Comparison of ENCODE assay signal across 19 mouse cellular contexts in the genomic region with DNA sequence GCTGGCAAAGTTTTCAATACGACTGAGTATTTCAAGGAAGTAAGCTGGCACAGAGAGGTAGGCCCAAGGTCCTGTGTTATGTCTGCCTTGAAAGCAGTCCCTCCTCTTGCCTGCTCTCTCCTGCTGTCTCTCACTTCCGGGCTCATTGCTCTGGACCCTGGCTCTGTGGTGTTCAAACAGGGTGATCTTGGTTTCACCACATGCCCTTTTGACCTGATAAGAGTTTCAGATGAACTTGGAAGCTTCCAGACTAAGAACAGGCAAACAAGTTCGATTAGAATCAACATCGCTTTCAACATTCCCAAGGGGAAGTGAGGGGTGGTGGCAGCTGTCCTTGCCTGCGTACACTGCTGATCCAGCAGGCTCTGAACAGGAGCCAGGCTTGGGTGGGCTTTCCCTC. TPM values are rescaled to one million over a fixed set of nuclear protein-coding genes. Genes with fewer than 3 reads are reported as not detected.
A peak's percentile ranks its signal among the peaks of the same experiment; 100 is the strongest.
DNase-seq lines count a peak whose midpoint lies in the region; ATAC-seq and TF ChIP-seq lines count a peak whose summit lies in the region.
"Had no signal": no experiment of that assay in that cellular context is flagged by ENCODE, and none has a peak within 500 bp of the region (broad histone marks: within the 10 kb centered on the region; RNA-seq: fewer than 3 reads in every experiment).

No protein-coding gene starts in this region.

- ATAC-seq in lung, embryonic 16.5 days (ENCODE audit: low read depth): peak; percentile 47; the same call in 1 of the 2 replicates
- peak; percentile 81 for ATAC-seq in liver, embryonic 15.5 days (ENCODE audit: insufficient read depth)
- ATAC-seq in stomach, embryonic 16.5 days (ENCODE audit: insufficient read depth, low FRiP score): peak; percentile 52
- no peak for ATAC-seq in midbrain, embryonic 11.5 days (ENCODE audit: low FRiP score)
- no peak for ATAC-seq in midbrain, postnatal 0 days (ENCODE audit: low FRiP score)
- ATAC-seq: forebrain, embryonic 14.5 days; hindbrain, postnatal 0 days; midbrain, embryonic 15.5 days had no signal

- no peak for TF ChIP-seq POLR2A in lung, adult 2 months (IDR thresholded peaks at IDR 0.05; ENCODE audit: borderline replicate concordance, extremely low read depth, low read depth, low read length)

- no peak overlapping the region for H3K4me3 ChIP-seq in lung, embryonic 16.5 days (ENCODE audit: low read length)
- H3K4me3 ChIP-seq in lung, adult 2 months (replicated peaks; ENCODE audit: extremely low read depth, low read depth, low read length): no peak overlapping the region
- H3K4me3 ChIP-seq in liver, embryonic 15.5 days (replicated peaks): peak overlapping the region; percentile 37
- peak overlapping the region; percentile 35 for H3K4me3 ChIP-seq in stomach, embryonic 16.5 days (replicated peaks; ENCODE audit: low read length)
- no peak overlapping the region for H3K4me3 ChIP-seq in midbrain, embryonic 11.5 days (ENCODE audit: low read depth, low read length)
- no peak overlapping the region for H3K4me3 ChIP-seq in midbrain, postnatal 0 days (ENCODE audit: low read depth, low read length)
- H3K4me3 ChIP-seq: embryonic facial prominence, embryonic 10.5 days; heart, embryonic 10.5 days; hindbrain, embryonic 10.5 days; limb, embryonic 12.5 days; midbrain, embryonic 15.5 days had no signal

- no peaks in the 10 kb centered on the region for H3K27me3 ChIP-seq in lung, embryonic 16.5 days (ENCODE audit: control insufficient read depth, insufficient read depth, low read depth, low read length)
- H3K27me3 ChIP-seq in liver, embryonic 15.5 days: no peaks in the 10 kb centered on the region
- H3K27me3 ChIP-seq in stomach, embryonic 16.5 days (ENCODE audit: control insufficient read depth, insufficient read depth, low read length): no peaks in the 10 kb centered on the region
- H3K27me3 ChIP-seq in midbrain, embryonic 11.5 days (ENCODE audit: control insufficient read depth, insufficient read depth, low read length): no peaks in the 10 kb centered on the region
- no peaks in the 10 kb centered on the region for H3K27me3 ChIP-seq in midbrain, postnatal 0 days (ENCODE audit: insufficient read depth, low read length)
- H3K27me3 ChIP-seq: limb, embryonic 12.5 days; midbrain, embryonic 15.5 days had no signal

- no peak for TF ChIP-seq CTCF in lung, adult 2 months (IDR thresholded peaks at IDR 0.05; ENCODE audit: insufficient read depth, low read length)
- TF ChIP-seq CTCF in midbrain, postnatal 0 days (IDR thresholded peaks at IDR 0.05): no peak

- no peak for DNase-seq in lung, adult 2 months
- DNase-seq in liver: peak; percentile 29
- DNase-seq in midbrain, embryonic 11.5 days (ENCODE audit: low spot score, missing footprints): no peak
- DNase-seq in midbrain, postnatal 0 days (ENCODE audit: low spot score): no peak
- DNase-seq in heart, adult 18-20 months: no peak
- DNase-seq: cerebellum, adult 2 months; gastrocnemius, postnatal 25 days; right cerebral cortex, postnatal 25 days; thymus, postnatal 36 days had no signal

- no peaks in the 10 kb centered on the region for H3K36me3 ChIP-seq in lung, embryonic 16.5 days (ENCODE audit: control insufficient read depth, insufficient read depth, low read length)
- no peaks in the 10 kb centered on the region for H3K36me3 ChIP-seq in liver, embryonic 15.5 days (replicated peaks)
- no peaks in the 10 kb centered on the region for H3K36me3 ChIP-seq in stomach, embryonic 16.5 days (ENCODE audit: control insufficient read depth, insufficient read depth, low read length)
- H3K36me3 ChIP-seq in midbrain, embryonic 11.5 days (ENCODE audit: control insufficient read depth, insufficient read depth, low read length): no peaks in the 10 kb centered on the region
- H3K36me3 ChIP-seq in midbrain, postnatal 0 days (ENCODE audit: insufficient read depth, low read length): no peaks in the 10 kb centered on the region
- H3K36me3 ChIP-seq: embryonic facial prominence, embryonic 10.5 days; heart, embryonic 10.5 days; hindbrain, embryonic 10.5 days; limb, embryonic 12.5 days; midbrain, embryonic 15.5 days had no signal

- H3K27ac ChIP-seq in lung, embryonic 16.5 days (ENCODE audit: low read length): peak overlapping the region; percentile 41
- peak overlapping the region; percentile 78 for H3K27ac ChIP-seq in liver, embryonic 15.5 days (replicated peaks)
- H3K27ac ChIP-seq in stomach, embryonic 16.5 days (ENCODE audit: low read length): peak overlapping the region; percentile 89
- H3K27ac ChIP-seq in midbrain, embryonic 11.5 days (ENCODE audit: low read depth, low read length): no peak overlapping the region
- H3K27ac ChIP-seq in midbrain, postnatal 0 days (ENCODE audit: low read depth, low read length): no peak overlapping the region
- H3K27ac ChIP-seq: embryonic facial prominence, embryonic 10.5 days; heart, embryonic 10.5 days; hindbrain, embryonic 10.5 days; hindbrain, postnatal 0 days; limb, embryonic 12.5 days; midbrain, embryonic 15.5 days had no signal

- no peaks in the 10 kb centered on the region for H3K9me3 ChIP-seq in lung, embryonic 16.5 days (ENCODE audit: control insufficient read depth, low read length)
- H3K9me3 ChIP-seq in liver, embryonic 15.5 days (replicated peaks): no peaks in the 10 kb centered on the region
- no peaks in the 10 kb centered on the region for H3K9me3 ChIP-seq in stomach, embryonic 16.5 days (replicated peaks; ENCODE audit: control insufficient read depth, low read length)
- no peaks in the 10 kb centered on the region for H3K9me3 ChIP-seq in midbrain, embryonic 11.5 days (ENCODE audit: control insufficient read depth, low read length)
- no peaks in the 10 kb centered on the region for H3K9me3 ChIP-seq in midbrain, postnatal 0 days (ENCODE audit: low read length)
- H3K9me3 ChIP-seq: embryonic facial prominence, embryonic 10.5 days; heart, embryonic 10.5 days; hindbrain, embryonic 10.5 days; limb, embryonic 12.5 days; midbrain, embryonic 15.5 days had no signal

- H3K4me1 ChIP-seq in lung, embryonic 16.5 days (replicated peaks; ENCODE audit: control insufficient read depth, insufficient read depth, low read length): peaks cover 8% of the 10 kb centered on the region; the same call in 1 of the 2 replicates
- H3K4me1 ChIP-seq in lung, adult 2 months (ENCODE audit: control insufficient read depth, insufficient read depth, low read length): peaks cover 12% of the 10 kb centered on the region
- no peaks in the 10 kb centered on the region for H3K4me1 ChIP-seq in liver, embryonic 15.5 days (replicated peaks)
- H3K4me1 ChIP-seq in stomach, embryonic 16.5 days (ENCODE audit: control insufficient read depth, insufficient read depth, low read length): no peaks in the 10 kb centered on the region
- no peaks in the 10 kb centered on the region for H3K4me1 ChIP-seq in midbrain, embryonic 11.5 days (ENCODE audit: control insufficient read depth, insufficient read depth, low read length)
- no peaks in the 10 kb centered on the region for H3K4me1 ChIP-seq in midbrain, postnatal 0 days (ENCODE audit: insufficient read depth, low read length)
- H3K4me1 ChIP-seq: embryonic facial prominence, embryonic 10.5 days; hindbrain, embryonic 10.5 days; limb, embryonic 12.5 days; midbrain, embryonic 15.5 days had no signal

- WGBS in lung, embryonic 16.5 days: 37% methylated on average over 5 of the region's 5 CpGs
- WGBS in lung, adult 2 months: 33% methylated on average over 5 of the region's 5 CpGs
- WGBS in liver, embryonic 15.5 days (ENCODE audit: insufficient replicate concordance): 45% methylated on average over 5 of the region's 5 CpGs
- 39% methylated on average over 5 of the region's 5 CpGs for WGBS in stomach, embryonic 16.5 days
- WGBS in midbrain, embryonic 11.5 days: 79% methylated on average over 5 of the region's 5 CpGs
- WGBS in midbrain, postnatal 0 days: 76% methylated on average over 5 of the region's 5 CpGs

- H3K9ac ChIP-seq in lung, embryonic 16.5 days (ENCODE audit: low read length): no peak overlapping the region
- H3K9ac ChIP-seq in liver, embryonic 15.5 days: no peak overlapping the region
- H3K9ac ChIP-seq in stomach, embryonic 16.5 days (ENCODE audit: low read length): peak overlapping the region; percentile 50
- no peak overlapping the region for H3K9ac ChIP-seq in midbrain, embryonic 11.5 days (ENCODE audit: low read length)
- H3K9ac ChIP-seq in midbrain, postnatal 0 days (replicated peaks; ENCODE audit: low read length, poor library complexity, severe bottlenecking): no peak overlapping the region
- H3K9ac ChIP-seq: limb, embryonic 12.5 days; midbrain, embryonic 15.5 days had no signal

- no peak overlapping the region for H3K4me2 ChIP-seq in lung, embryonic 16.5 days (ENCODE audit: low read depth, low read length)
- H3K4me2 ChIP-seq in liver, embryonic 15.5 days: peak overlapping the region; percentile 43
- peak overlapping the region; percentile 40 for H3K4me2 ChIP-seq in stomach, embryonic 16.5 days (ENCODE audit: low read depth, low read length)
- no peak overlapping the region for H3K4me2 ChIP-seq in midbrain, embryonic 11.5 days
- H3K4me2 ChIP-seq in midbrain, postnatal 0 days (ENCODE audit: low read depth, low read length, poor library complexity, severe bottlenecking): no peak overlapping the region
- H3K4me2 ChIP-seq: limb, embryonic 12.5 days; midbrain, embryonic 15.5 days had no signal

RNA-seq across cellular contexts. Expression of gene Sec16b, which starts 20.1 kb away (rescaled TPM):
- 2.5 and 3.0 TPM in 2 replicates for polyA plus RNA-seq in lung, embryonic 16.5 days (2015; fragmentation: Nextera tagmentation; extraction: Ambion mirVana)
- 5.8 and 8.0 TPM in 2 replicates for polyA plus RNA-seq in lung, adult 2 months (2012; rRNA removed)
- polyA plus RNA-seq in liver, embryonic 15.5 days (2015; fragmentation: Nextera tagmentation; extraction: Ambion mirVana): 6.6 and 7.3 TPM in 2 replicates
- 10.6 and 11.0 TPM in 2 replicates for polyA plus RNA-seq in stomach, embryonic 16.5 days (2015; fragmentation: Nextera tagmentation; extraction: Ambion mirVana)
- polyA plus RNA-seq in midbrain, embryonic 11.5 days (2014; fragmentation: Nextera tagmentation; extraction: Ambion mirVana): 0.55 and 0.80 TPM in 2 replicates
- total RNA-seq in midbrain, postnatal 0 days (2014; rRNA removed): 0.33 and 0.49 TPM in 2 replicates
- polyA plus RNA-seq in midbrain, postnatal 0 days (2015; fragmentation: Nextera tagmentation; extraction: Ambion mirVana): 0.30 and 0.39 TPM in 2 replicates
- under 1 TPM; 0.45 to 0.62 TPM for total RNA-seq in heart, adult 18-20 months (2021)

Comparison
In these comparisons a context has a peak if more than half of its experiments do, and no peak if none do; other contexts are left out.
1. ATAC-seq: peak in lung, embryonic 16.5 days (single experiment), liver, embryonic 15.5 days (single experiment) and stomach, embryonic 16.5 days (single experiment); none in midbrain, embryonic 11.5 days (single experiment) and midbrain, postnatal 0 days (single experiment).
2. H3K27ac ChIP-seq: peak in lung, embryonic 16.5 days (single experiment), liver, embryonic 15.5 days (single experiment) and stomach, embryonic 16.5 days (single experiment); none in midbrain, embryonic 11.5 days (single experiment) and midbrain, postnatal 0 days (single experiment).
3. H3K4me2 ChIP-seq: peak in liver, embryonic 15.5 days (single experiment) and stomach, embryonic 16.5 days (single experiment); none in lung, embryonic 16.5 days (single experiment), midbrain, embryonic 11.5 days (single experiment) and midbrain, postnatal 0 days (single experiment).
4. H3K4me3 ChIP-seq: peak in liver, embryonic 15.5 days (single experiment) and stomach, embryonic 16.5 days (single experiment); none in lung, embryonic 16.5 days (single experiment), lung, adult 2 months (single experiment), midbrain, embryonic 11.5 days (single experiment) and midbrain, postnatal 0 days (single experiment).